Mouse (Mus musculus) skeletal muscle tissue, adult 2 months (tissue): Measurements from ENCODE around the gene Nfkbie.

Experiments used
- DNase-seq: peaks from one replicate; pipeline ENCODE4 v3.0.0-alpha.2; 2012; ENCODE audit warnings: low read depth, low spot score

The Nfkbie gene

DNA sequence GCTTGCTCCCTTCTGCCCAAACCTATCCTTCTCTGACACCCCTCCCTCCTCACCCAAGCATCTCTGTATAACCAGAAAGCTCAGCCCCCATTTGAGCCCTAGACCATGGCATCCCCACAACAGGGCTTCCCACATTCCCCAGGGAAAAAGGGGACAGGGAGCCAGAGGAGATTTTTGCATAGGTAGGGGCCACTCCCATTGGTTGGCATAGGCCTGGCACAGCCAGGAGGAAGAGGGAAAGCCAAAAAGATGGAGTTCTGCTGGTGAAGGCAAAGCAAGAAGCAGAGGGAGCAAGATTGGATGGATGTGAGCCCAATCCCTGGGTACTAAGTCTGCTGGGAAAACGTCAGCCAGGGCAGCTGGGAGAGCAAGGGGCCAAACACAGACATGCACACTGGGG lies 12.4 kb upstream of the Nfkbie start:
- DNase-seq, result no peak

GRCm38 (mm10) chr17:45544001-45544872 lies 11.3 kb upstream of the Nfkbie start:
- DNase-seq, result no peak

DNA sequence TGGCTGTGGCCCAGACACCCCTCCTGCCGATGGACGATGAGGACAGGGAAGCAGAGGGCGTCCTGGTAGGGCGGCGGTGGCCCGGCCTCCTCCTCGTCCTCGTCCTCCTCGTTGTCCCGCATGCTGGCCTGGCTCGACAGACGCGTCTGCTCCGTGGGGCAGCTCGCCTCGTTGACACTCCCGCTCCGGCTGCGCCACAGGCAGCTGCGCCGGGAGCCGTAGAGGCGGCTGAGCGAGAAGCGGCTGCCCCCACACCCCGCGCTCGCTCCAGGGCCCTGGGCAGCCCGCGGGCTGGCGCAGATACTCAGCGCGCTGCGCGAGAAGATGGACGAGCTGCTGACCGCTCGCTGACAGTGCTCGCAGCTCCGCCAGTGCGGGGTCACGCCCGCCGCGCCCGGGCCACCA lies 10.6 kb upstream of the Nfkbie start:
- no peak for DNase-seq

DNA sequence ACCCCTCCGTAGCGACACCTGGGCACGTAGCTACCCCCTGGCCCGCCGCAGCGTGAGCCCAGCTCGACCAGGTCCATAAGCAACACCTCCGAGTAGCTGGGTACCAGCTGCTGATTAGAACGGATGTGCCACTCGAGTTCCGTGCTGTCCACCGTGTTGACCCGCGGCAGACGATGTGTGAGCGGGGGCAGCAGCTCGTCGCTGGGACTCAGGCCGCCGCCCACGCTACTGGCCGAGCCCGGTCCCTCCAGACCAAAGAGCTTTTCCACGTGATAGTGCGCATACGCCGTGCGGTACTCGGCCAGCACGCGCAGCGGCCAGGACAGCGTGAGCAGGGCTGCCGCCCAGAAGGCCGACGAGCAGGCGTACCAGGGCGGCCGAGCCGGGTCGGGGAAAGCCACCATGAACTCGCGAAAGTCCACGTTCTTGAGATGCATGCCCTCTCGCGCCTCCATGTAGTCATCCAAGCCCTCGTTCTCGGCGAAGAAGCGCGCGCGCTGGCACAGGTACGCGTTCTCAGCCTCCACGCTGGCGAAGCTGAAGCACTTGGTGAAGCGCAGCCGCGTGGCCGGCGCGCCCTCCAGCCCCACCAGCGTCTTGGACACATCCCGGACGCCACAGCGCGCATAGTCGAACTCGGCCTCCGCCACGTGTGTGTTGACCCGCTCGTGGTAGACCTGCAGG lies 10.1 kb upstream of the Nfkbie start:
- DNase-seq, result no peak

DNA sequence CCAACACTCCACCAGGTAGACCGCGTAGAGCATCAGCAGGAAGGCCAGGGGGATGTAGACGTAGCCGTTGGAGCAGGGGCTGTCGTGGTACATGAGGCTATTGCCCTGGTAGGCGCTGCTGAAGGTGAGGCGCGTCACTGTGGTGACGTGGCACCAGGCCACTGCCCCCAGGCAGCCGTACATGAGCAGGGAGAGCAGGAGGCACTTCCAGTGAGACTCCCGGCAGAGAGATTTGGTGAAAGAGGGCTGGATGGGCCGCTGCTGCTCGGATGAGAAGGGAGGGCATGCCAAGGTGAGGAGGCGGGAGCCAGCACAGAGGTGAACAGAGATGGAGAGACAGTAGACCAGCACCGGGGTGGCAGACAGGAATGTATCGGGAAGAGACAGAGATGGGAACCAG lies 8.6 kb upstream of the Nfkbie start:
- no peak for DNase-seq

- no peak for DNase-seq
Observed at GRCm38 (mm10) chr17:45547461-45548190, 7.9 kb upstream of the Nfkbie start.

DNA sequence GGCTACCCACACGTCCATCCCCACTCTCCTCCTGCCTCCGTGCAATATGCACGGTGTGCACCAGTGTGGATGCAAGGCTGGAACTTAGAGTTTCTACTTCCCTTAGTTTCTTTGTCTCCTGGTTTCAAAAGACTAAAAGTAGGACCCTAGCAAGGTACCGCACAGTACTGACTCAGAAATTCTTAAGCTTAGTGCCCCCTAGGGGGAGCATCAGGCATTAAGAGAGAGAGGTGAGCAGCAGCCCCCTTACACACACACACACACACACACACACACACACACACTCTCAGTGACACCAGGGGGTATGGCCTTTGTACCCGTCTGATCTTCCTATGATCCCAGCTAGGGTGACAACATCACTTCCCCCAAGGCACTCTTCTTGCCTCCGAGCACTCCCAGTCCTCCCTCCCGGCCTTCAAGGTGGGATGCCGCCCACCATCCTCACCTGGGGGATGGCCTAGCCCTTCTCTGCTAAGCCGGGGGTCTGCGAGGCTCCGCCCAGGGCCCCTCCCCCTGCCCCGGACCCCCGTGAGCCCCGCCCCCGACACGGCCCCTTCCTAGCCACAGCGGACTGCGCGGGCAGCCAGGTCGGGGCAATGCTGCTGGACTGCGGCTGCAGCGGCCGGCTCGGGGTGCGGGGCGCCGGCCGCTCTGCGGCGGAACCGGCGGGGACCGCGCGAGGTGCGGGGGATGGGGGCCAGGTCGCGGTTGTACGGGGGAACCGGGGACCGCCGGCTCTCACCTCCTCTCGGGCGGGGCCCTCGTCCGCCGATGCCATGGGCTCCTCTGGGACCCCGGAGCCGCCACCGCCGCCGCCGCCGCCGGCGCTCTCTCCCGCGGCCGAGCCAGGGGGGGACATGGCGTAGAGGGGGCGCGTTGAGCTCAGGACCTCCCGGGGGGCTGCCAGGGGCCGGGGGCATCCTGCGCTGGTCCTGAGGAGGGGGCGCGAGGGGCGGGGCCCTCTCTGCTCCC lies 6.7 kb upstream of the Nfkbie start:
- no peak for DNase-seq

- no peak for DNase-seq
Observed at GRCm38 (mm10) chr17:45549617-45550181, 5.8 kb upstream of the Nfkbie start, which contains the start of gene Tmem151b. TSS of gene Tmem151b (minus strand) at chr17:45549677.

DNA sequence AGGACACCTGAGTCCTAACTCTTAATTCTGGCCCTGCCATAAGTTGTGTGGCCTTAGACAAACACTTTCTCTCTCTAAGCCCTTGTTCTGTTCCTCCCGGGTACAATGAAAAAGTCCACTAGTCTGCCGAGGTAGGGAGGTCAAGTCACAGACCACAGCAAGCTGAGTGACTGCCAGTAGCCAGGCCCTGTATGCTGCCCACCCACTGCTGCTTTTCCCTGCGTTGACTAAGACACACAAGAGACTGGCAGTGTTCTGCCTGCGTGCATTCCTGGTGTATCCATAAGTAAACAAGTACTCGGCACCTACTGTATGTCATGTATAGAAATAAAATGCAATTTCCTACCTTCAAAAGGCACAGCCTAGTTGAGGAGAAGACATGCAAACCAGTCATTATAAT lies 5.2 kb upstream of the Nfkbie start:
- no peak for DNase-seq

- no peak for DNase-seq
Observed at GRCm38 (mm10) chr17:45551249-45551796, 4.2 kb upstream of the Nfkbie start.

GRCm38 (mm10) chr17:45551816-45552451 lies 3.6 kb upstream of the Nfkbie start:
- DNase-seq, result peak; percentile 58

GRCm38 (mm10) chr17:45553065-45553464 lies 2.4 kb upstream of the Nfkbie start:
- no peak for DNase-seq

GRCm38 (mm10) chr17:45554420-45554819 lies 1.1 kb upstream of the Nfkbie start:
- no peak for DNase-seq

DNA sequence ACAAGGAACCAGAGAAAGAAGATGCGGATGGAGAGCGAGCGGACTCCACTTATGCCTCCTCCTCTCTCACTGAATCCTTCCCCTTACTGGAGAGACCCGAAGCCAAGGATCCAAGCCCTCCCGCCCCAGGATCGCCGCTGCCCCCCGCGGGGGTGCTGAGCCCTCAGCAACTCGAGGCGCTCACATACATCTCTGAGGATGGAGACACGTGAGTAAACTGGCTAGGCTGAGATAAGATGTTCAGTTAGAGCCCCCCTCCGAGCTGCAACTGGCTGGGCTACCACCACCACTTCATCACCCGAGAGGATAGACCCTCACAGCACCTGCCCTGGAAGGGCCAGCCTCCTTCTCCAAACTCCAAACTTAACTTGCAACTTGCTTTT lies 595 bp downstream of the Nfkbie start:
- DNase-seq, result no peak

- no peak for DNase-seq
Observed at GRCm38 (mm10) chr17:45556514-45557245, 1.2 kb downstream of the Nfkbie start.

DNA sequence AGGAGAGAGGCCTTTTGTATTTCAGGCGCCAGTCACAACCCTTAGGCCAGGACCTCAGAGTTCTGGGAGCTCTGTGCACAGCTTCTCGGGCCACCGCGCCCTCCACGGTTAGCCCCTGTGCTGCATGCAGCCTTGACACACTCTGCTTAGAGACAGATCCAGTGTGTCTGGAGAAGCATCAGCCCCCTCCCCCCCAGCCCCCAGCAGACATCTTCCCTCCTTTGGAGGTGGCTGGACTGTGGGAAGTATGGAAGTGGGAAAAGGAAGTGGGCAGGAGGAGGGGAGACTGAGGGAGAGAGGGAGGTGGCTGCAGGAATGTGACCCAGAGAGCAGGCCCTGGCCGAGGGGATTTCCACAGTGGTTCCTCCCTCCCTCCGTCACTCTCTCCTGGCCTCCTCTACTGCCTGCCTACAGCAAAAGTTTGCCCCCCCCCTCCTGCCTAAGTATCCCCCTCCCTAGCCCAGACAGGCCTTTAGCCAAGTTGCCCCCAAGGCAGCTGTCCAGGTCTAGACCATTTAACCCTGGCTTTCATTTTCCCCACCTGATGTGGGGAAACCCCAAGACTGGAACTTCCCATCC lies 1.8 kb downstream of the Nfkbie start:
- no peak for DNase-seq

- no peak for DNase-seq
Observed at GRCm38 (mm10) chr17:45557998-45558862, 2.7 kb downstream of the Nfkbie start.
